Mouse (Mus musculus) forebrain, embryonic 10.5 days (tissue): Measurements from ENCODE around the gene Rrp12. TPM values are rescaled to one million over a fixed set of nuclear protein-coding genes. Genes with fewer than 3 reads are reported as not detected.
"Not testable (repeated sequence)": the region's sequence is repeated elsewhere in the genome, so short reads cannot be mapped to it uniquely, and the experiment has no call there.

ENCODE experiments used
- DNase-seq: peaks from one replicate; pipeline ENCODE4 v3.0.0-alpha.2; 2017; ENCODE audit warnings: low spot score; ENCODE audit errors: extremely low spot score
- H3K27ac ChIP-seq: fragments of 300-500 bp; sonication (generic); 2 replicates; pipeline ENCODE4 v1.5.1; 2016; ENCODE audit warnings: mild to moderate bottlenecking
- H3K27me3 ChIP-seq: fragments of 300-500 bp; sonication (generic); 2 replicates; pipeline ENCODE4 v1.6.1; 2016; ENCODE audit warnings: mild to moderate bottlenecking; ENCODE audit not compliant: poor library complexity, severe bottlenecking
- H3K36me3 ChIP-seq: fragments of 300-500 bp; sonication (generic); replicated peaks from 2 replicates; pipeline ENCODE4 v1.6.1; 2016; ENCODE audit warnings: mild to moderate bottlenecking, moderate library complexity
- H3K4me1 ChIP-seq: fragments of 300-500 bp; sonication (generic); 2 replicates; pipeline ENCODE4 v1.6.1; 2016
- H3K4me3 ChIP-seq: fragments of 300-500 bp; sonication (generic); 2 replicates; pipeline ENCODE4 v1.5.1; 2016; ENCODE audit warnings: mild to moderate bottlenecking, moderate library complexity
- H3K9me3 ChIP-seq: fragments of 300-500 bp; sonication (generic); 2 replicates; pipeline ENCODE4 v1.6.1; 2016; ENCODE audit warnings: mild to moderate bottlenecking, moderate library complexity
- WGBS: fragments of 180-500 bp; shearing (Covaris S2); methylation state at CpG from one replicate; pipeline ENCODE4 v1.1.7; 2016; 5-methylcytosine and 5-hydroxymethylcytosine counted together
- polyA plus RNA-seq: library from polyadenylated mRNA; unstranded; fragments of >200 nt; fragmentation: Nextera tagmentation; extraction: Ambion mirVana; gene quantifications from 2 replicates; pipeline ENCODE4 v1.2.1, GENCODE M21; 2016

Rrp12 gene
- polyA plus RNA-seq, 1 experiment from 2014 or later: 43.8 TPM

DNA sequence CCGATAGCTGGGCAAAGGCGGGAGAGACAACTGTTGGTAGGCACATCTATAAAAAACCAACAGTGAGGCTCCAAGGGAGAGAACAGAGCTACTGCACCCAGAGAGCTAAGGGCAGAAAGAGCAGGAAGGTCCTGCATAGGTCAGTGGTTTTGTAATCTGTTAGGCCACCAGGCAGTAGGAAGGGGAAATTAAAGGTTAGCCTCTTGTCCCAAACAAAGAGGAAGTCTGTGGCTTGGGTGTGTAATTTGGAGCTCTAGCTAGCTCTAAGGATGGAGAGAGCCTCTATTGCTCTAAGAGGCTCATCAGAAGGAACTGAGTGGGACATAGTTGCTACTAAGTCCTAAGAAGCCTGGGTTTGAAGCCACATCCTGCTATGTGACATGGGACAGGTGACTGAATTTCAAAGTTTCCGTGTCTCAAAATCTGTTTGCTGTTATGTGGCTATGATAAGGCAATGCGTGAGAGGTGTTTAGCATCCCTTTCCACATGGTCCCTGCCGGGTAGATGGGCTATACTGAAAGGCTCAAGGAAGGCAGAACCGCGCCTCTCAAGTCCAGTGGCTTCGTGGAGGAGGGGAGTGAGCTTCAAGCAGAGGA lies 4.6 kb upstream of the Rrp12 start:
- H3K27ac ChIP-seq: no peak overlapping the region
- 81% methylated on average over 8 of the region's 8 CpGs for WGBS
- H3K4me1 ChIP-seq: peaks cover 8% of the 10 kb centered on the region
- no peaks in the 10 kb centered on the region for H3K36me3 ChIP-seq
- no peaks in the 10 kb centered on the region for H3K27me3 ChIP-seq
- no peak for DNase-seq
- no peak overlapping the region for H3K4me3 ChIP-seq
- H3K9me3 ChIP-seq: no peaks in the 10 kb centered on the region

DNA sequence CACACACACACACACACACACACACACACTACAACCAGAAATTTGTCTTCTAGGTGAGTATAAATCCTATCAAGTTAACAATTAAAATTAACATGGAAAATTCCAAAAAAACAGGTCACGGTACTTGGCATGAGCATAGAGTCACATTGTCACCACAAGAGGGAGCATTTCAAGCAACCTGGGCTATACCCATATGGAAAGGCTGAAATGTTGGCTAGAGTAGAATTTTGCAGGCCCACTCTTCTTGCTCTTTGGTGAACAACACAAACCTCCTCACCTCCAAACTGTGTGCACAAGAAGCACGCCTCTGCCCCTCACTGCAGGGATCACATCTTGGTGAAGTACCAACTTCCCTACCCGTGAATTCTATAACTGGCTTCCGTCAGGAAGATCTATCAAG lies 2.9 kb upstream of the Rrp12 start:
- peaks cover 20% of the 10 kb centered on the region for H3K4me1 ChIP-seq
- DNase-seq: no peak
- H3K4me3 ChIP-seq: no peak overlapping the region
- H3K9me3 ChIP-seq: no peaks in the 10 kb centered on the region
- H3K27me3 ChIP-seq: no peaks in the 10 kb centered on the region
- no peaks in the 10 kb centered on the region for H3K36me3 ChIP-seq
- H3K27ac ChIP-seq: no peak overlapping the region
- WGBS: 54% methylated on average over 4 of the region's 4 CpGs

DNA sequence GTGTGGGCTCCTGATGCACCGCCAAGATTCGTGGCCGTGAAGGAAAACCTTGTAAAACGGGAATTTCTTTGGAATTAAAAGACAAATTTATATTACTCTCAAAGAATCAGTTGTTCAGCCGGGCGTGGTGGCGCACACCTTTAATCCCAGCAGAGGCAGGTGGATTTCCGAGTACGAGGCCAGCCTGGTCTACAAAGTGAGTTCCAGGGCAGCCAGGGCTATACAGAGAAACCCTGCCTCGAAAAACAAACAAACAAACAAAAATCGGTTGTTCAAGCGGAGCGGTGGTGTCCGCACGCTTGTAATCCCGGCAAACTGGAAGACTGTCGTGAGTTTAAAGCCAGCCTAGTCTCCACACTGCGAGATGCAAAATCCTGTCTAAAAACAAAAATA lies 342 bp upstream of the Rrp12 start:
- no peaks in the 10 kb centered on the region for H3K9me3 ChIP-seq
- peak overlapping the region; percentile 83 for H3K4me3 ChIP-seq
- H3K27me3 ChIP-seq: no peaks in the 10 kb centered on the region
- H3K36me3 ChIP-seq: peaks cover 20% of the 10 kb centered on the region
- peaks cover 20% of the 10 kb centered on the region for H3K4me1 ChIP-seq
- no peak for DNase-seq
- peak overlapping the region; percentile 75 for H3K27ac ChIP-seq
- WGBS: 18% methylated on average over 18 of the region's 18 CpGs

DNA sequence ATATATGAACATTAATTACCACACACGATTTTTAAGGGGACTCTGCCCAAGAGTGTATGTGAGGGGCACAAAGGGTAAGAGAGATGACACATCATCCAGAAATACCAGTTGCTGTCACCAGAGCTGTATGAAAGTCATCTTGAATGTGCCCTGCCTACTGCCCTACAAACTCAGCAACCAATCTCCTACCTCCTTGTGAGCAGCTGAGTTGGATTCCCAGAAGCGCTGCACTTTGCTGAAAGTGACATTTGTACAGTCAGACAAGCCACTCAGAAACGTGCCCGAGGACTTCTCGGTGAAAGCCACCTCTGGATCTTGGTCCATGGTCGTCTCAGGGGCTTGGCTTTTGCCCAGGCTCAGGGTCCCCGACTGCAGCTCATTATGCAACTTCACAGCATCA lies 1.0 kb downstream of the Rrp12 start:
- Histone ChIP-seq H3K27me3 (no peaks in the 10 kb centered on the region), H3K4me3 (peak overlapping the region; percentile 83), H3K27ac (no peak overlapping the region), H3K36me3 (peaks cover 34% of the 10 kb centered on the region), H3K9me3 (no peaks in the 10 kb centered on the region), H3K4me1 (peaks cover 20% of the 10 kb centered on the region)
- 57% methylated on average over 7 of the region's 7 CpGs for whole genome bisulfite sequencing
- no peak for DNase-seq

DNA sequence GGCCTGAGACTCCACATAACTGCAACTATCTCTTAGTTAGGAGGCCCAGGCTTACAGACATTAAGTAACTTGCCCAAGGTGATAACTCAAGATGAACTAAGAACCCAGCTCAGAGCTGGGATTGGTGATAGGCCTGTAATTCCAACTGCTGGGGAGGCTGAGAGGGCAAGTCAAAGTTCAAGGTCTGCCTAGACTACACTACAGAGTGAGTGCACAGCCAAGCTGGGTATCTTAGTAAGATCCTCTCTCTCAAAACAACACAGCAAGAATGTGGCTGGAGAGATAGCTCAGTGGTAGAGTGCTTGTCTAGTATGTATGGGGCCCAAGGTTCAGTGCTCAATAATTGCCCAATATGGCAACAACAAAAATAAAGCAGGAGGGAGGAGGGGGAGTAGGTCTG lies 7.8 kb downstream of the Rrp12 start:
- peaks cover 94% of the 10 kb centered on the region for H3K36me3 ChIP-seq
- no peak for DNase-seq
- H3K27ac ChIP-seq: no peak overlapping the region
- no peaks in the 10 kb centered on the region for H3K27me3 ChIP-seq
- H3K9me3 ChIP-seq: no peaks in the 10 kb centered on the region
- H3K4me1 ChIP-seq: no peaks in the 10 kb centered on the region
- no peak overlapping the region for H3K4me3 ChIP-seq

DNA sequence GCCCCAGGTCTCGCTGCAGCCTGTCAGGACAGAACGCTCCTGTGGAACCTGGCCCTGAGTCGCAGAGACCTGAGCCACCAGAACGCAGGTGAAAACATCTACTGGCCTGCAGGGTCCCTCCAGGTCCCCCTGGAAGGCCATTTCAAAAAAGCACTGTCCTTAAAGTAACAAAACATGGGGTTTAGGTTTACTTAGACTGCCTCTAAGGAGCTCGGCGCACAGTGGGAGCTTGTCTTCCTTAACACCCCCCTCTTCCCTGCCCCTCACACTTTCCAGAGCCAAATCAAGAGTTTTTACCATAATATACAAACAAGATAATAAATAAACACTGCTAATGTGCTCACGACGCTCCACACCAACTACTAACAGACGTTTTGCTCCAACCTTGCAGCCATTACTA lies 12.1 kb downstream of the Rrp12 start:
- Histone ChIP-seq H3K27me3 (no peaks in the 10 kb centered on the region), H3K9me3 (no peaks in the 10 kb centered on the region), H3K4me3 (no peak overlapping the region), H3K4me1 (no peaks in the 10 kb centered on the region), H3K36me3 (peaks cover 97% of the 10 kb centered on the region), H3K27ac (no peak overlapping the region)
- DNase-seq: no peak
- 97% methylated on average over 9 of the region's 9 CpGs for WGBS

DNA sequence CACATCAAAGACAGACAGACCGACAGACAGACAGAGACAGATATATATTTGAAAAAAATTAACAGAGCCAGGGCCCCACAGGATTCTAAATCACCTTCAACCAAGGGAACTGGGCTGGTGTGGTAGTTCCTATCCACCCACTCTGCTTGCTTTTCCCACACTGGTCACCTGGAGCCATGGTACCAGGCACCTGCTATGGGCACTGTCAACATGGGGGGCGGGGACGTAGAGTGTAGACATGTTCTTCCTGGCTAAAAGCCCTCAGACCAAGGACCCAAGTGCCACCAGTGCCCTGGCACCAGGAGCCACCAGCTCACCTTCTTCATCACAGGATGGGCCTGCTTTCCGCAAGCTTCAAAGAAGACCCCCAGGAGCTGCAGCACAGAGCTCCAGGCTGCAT lies 14.1 kb downstream of the Rrp12 start:
- Histone ChIP-seq H3K4me3 (no peak overlapping the region), H3K27me3 (no peaks in the 10 kb centered on the region), H3K36me3 (peaks cover 97% of the 10 kb centered on the region), H3K4me1 (no peaks in the 10 kb centered on the region), H3K27ac (no peak overlapping the region), H3K9me3 (no peaks in the 10 kb centered on the region)
- no peak for DNase-seq
- WGBS: 97% methylated on average over 4 of the region's 4 CpGs

DNA sequence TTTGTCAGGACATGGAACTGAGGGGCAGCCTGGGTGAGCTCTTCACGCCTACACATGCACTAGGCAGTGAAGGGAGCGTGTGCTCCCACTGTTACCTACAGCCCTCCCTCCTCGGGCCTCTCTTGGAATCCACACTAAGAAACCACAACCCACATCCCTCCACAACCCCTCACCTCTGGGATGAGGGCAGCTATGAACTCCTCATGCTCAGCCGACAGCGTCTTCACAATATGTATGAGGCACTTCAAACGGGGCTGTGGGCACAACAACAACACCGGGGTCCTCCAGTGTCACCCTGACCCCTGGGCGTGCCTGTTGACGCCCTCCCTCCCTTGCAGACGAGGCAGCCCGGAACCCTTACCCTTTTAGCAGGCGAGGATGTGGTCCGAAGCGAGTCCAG lies 21.6 kb downstream of the Rrp12 start:
- Histone ChIP-seq H3K4me3 (no peak overlapping the region), H3K4me1 (no peaks in the 10 kb centered on the region), H3K36me3 (peaks cover 98% of the 10 kb centered on the region), H3K27ac (no peak overlapping the region), H3K27me3 (no peaks in the 10 kb centered on the region), H3K9me3 (no peaks in the 10 kb centered on the region)
- 94% methylated on average over 14 of the region's 14 CpGs for WGBS
- DNase-seq: no peak

DNA sequence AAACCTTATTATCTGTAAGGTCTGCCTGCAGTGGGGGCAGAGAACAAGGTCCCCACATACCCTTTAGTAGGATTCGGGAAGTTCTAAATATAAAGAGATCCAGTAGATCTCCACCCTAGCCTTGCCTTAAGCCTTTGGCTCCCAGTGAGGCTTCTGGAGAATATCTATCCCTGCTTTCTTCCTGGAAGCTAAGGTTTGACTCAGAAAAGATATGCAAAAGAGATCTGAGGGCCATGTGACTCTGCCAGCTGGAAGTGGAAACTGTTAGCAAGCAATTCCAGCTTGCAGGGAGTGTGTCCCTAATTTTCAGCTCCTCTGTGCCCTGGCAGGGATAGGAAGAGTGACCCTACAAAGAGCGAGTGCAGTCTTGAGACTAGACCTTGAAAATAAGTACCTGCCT lies 23.7 kb downstream of the Rrp12 start:
- peaks cover 100% of the 10 kb centered on the region for H3K36me3 ChIP-seq
- no peaks in the 10 kb centered on the region for H3K4me1 ChIP-seq
- no peak overlapping the region for H3K4me3 ChIP-seq
- no peaks in the 10 kb centered on the region for H3K27me3 ChIP-seq
- no peaks in the 10 kb centered on the region for H3K9me3 ChIP-seq
- 89% methylated on average over 2 of the region's 2 CpGs for WGBS
- no peak overlapping the region for H3K27ac ChIP-seq
- no peak for DNase-seq

DNA sequence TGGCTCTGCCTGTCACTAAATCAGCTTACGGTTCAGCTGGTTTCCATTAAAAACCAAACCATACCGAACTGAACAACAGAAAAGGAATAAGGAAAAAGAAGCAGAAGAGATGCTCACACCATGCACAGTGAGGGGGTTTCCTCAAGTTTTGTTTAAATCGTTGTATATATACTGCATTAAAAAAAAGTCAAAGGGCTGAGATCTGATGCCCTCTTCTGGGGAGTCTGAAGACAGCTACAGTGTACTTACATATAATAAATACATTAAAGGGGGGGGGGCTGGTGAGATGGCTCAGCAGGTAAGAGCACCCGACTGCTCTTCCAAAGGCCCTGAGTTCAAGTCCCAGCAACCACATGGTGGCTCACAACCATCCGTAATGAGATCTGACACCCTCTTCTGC lies 26.0 kb downstream of the Rrp12 start:
- DNase-seq, H3K4me1 ChIP-seq, H3K27ac ChIP-seq, H3K4me3 ChIP-seq, H3K9me3 ChIP-seq, H3K27me3 ChIP-seq: not testable (repeated sequence)
- H3K36me3 ChIP-seq: peaks cover 100% of the 10 kb centered on the region
- WGBS: 91% methylated on average over 5 of the region's 5 CpGs

DNA sequence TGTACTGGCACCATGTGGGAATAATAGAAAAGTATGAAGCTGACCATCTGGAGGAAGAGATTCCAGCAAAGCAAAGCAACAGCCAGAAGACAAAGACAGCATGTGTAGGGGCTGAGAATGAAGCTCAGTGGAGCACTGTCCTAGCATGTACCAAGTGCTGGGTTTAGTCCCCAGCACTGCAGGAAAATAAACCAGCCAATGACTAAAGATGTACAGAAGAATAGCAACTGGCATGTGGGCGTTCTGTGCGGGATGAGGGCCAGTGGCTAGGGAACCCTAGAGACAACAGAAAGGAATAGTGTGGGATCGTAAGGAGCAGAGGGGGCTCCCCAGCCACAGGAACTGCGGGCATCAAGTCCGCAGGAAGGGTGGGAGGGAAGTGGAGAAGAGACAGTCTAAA lies 26.7 kb downstream of the Rrp12 start:
- 96% methylated on average over 5 of the region's 5 CpGs for WGBS
- H3K27ac ChIP-seq: no peak overlapping the region
- DNase-seq: no peak
- H3K9me3 ChIP-seq: no peaks in the 10 kb centered on the region
- H3K4me1 ChIP-seq: no peaks in the 10 kb centered on the region
- H3K36me3 ChIP-seq: peaks cover 100% of the 10 kb centered on the region
- no peaks in the 10 kb centered on the region for H3K27me3 ChIP-seq
- H3K4me3 ChIP-seq: no peak overlapping the region

DNA sequence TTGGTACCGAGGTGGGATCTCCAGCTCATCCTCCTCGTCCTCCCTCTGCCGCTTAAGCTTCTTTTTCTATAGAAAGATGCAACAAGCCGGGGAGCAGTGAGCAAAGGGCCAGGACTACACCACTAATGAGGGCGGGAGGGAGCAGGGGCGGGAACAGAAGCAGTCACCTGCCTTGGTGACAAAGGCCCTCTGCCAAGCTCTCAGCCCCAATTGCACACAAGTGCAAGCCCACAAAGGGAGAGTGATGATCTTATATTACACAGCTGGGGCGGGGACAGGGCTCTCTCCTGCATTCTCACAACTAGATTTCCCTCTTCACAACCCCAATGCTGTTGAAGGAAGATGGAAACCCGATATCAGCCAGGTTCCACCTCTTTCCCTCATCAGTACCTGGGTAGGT lies 29.3 kb downstream of the Rrp12 start:
- 88% methylated on average over 8 of the region's 8 CpGs for WGBS
- Histone ChIP-seq H3K27me3 (no peaks in the 10 kb centered on the region), H3K36me3 (peaks cover 100% of the 10 kb centered on the region), H3K4me3 (no peak overlapping the region), H3K4me1 (no peaks in the 10 kb centered on the region), H3K9me3 (no peaks in the 10 kb centered on the region), H3K27ac (no peak overlapping the region)
- DNase-seq: no peak

DNA sequence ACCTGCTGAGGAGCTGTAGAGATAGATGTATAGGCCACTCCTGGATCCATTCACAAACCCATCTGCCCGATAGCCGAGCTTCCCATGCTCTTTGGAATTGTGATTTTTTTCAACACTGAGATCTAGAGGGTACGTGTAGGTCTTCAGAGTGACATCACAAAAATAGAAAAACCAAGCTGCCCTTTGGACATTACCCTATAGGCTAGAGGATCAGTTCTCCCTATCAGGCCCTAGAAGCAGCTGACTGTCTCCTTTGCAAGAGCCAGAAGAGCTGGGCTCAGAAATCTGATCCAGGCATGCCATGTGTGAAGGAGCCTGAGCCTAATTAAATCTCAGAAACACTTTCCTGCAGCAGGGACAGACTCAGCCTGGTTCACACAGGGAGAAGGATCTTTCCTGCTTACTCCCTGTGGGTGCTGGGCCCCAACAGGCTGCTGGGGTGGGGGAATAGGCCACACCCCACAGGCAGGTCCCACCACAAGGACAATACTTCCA lies 38.1 kb downstream of the Rrp12 start:
- H3K9me3 ChIP-seq: no peaks in the 10 kb centered on the region; the same call in 1 of the 2 replicates
- 88% methylated on average over 3 of the region's 3 CpGs for WGBS
- no peak for DNase-seq
- H3K4me1 ChIP-seq: peaks cover 9% of the 10 kb centered on the region
- H3K36me3 ChIP-seq: peaks cover 28% of the 10 kb centered on the region
- no peak overlapping the region; the same call in 1 of the 2 replicates for H3K27ac ChIP-seq
- no peak overlapping the region for H3K4me3 ChIP-seq
- H3K27me3 ChIP-seq: no peaks in the 10 kb centered on the region
